Mouse (Mus musculus): Measurements from ENCODE around the gene Hpn. TPM values are rescaled to one million over a fixed set of nuclear protein-coding genes. Genes with fewer than 3 reads are reported as not detected.
A peak's percentile ranks its signal among the peaks of the same experiment; 100 is the strongest.

Gene Hpn
- total and polyA plus RNA-seq, 2 experiments from 2014 or later, result 0.48 to 0.61 TPM

DNA sequence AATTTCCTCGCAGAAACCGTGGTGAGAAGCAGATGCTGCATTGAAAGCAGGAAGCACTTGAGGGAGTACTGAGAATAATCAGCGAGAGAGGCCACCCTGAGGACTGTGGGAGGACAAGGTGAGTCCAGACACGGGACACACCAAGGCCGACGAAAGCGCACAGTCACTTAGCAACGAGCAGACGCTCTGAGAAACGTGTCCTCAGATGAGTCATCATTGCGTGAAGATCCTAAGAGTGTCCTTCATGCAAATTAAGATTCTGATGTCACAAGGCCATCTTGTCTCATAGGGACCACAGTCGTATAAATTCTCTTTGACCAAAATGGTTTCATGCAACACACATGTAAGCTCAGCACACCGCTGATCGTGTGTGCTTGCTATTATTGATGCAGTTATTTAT lies 14.3 kb downstream of the Hpn start:
- Histone ChIP-seq H3K4me3 (ENCODE audit: low read depth, low read length) (no peak overlapping the region), H3K36me3 (ENCODE audit: insufficient read depth) (no peaks in the 10 kb centered on the region), H3K4me1 (ENCODE audit: insufficient read depth) (no peaks in the 10 kb centered on the region), H3K9ac (no peak overlapping the region), H3K4me2 (ENCODE audit: low read depth) (no peak overlapping the region), H3K9me3 (ENCODE audit: low read length) (no peaks in the 10 kb centered on the region), H3K27ac (ENCODE audit: low read depth, low read length) (no peak overlapping the region), H3K27me3 (ENCODE audit: insufficient read depth, low read length) (no peaks in the 10 kb centered on the region)
- no peak for TF ChIP-seq CTCF (IDR thresholded peaks at IDR 0.05; ENCODE audit: low read depth)
- 85% methylated on average over 14 of the region's 14 CpGs for WGBS
- ATAC-seq, result no peak
- DNase-seq, result no peak

- Histone ChIP-seq H3K9ac (no peak overlapping the region), H3K4me2 (ENCODE audit: low read depth) (no peak overlapping the region), H3K4me3 (ENCODE audit: low read depth, low read length) (no peak overlapping the region), H3K27me3 (ENCODE audit: insufficient read depth, low read length) (no peaks in the 10 kb centered on the region), H3K9me3 (ENCODE audit: low read length) (no peaks in the 10 kb centered on the region), H3K36me3 (ENCODE audit: insufficient read depth) (no peaks in the 10 kb centered on the region), H3K27ac (ENCODE audit: low read depth, low read length) (no peak overlapping the region), H3K4me1 (ENCODE audit: insufficient read depth) (no peaks in the 10 kb centered on the region)
- 0 out of 2 replicates have a peak, but pooled peaks have one; percentile 14 for TF ChIP-seq CTCF (IDR thresholded peaks at IDR 0.05; ENCODE audit: low read depth)
- WGBS, result 88% methylated on average over 6 of the region's 6 CpGs
- DNase-seq (no peak), ATAC-seq (no peak)
These were observed 15.5 kb downstream of the Hpn start for GRCm38 (mm10) chr7:31099612-31099982.

- DNase-seq, result no peak
- WGBS, result 81% methylated on average over 22 of the region's 22 CpGs
- Histone ChIP-seq H3K36me3 (ENCODE audit: insufficient read depth) (no peaks in the 10 kb centered on the region), H3K4me1 (ENCODE audit: insufficient read depth) (no peaks in the 10 kb centered on the region), H3K9ac (no peak overlapping the region), H3K9me3 (ENCODE audit: low read length) (no peaks in the 10 kb centered on the region), H3K4me2 (ENCODE audit: low read depth) (no peak overlapping the region), H3K4me3 (ENCODE audit: low read depth, low read length) (no peak overlapping the region), H3K27ac (ENCODE audit: low read depth, low read length) (no peak overlapping the region), H3K27me3 (ENCODE audit: insufficient read depth, low read length) (no peaks in the 10 kb centered on the region)
- no peak for TF ChIP-seq CTCF (IDR thresholded peaks at IDR 0.05; ENCODE audit: low read depth)
- ATAC-seq, result no peak
These were observed 16.1 kb downstream of the Hpn start for GRCm38 (mm10) chr7:31098697-31099611.

GRCm38 (mm10) chr7:31097583-31098248 lies 17.4 kb downstream of the Hpn start:
- no peaks in the 10 kb centered on the region for H3K27me3 ChIP-seq (ENCODE audit: insufficient read depth, low read length)
- 43% methylated on average over 20 of the region's 20 CpGs for WGBS
- H3K27ac ChIP-seq (ENCODE audit: low read depth, low read length), result no peak overlapping the region
- H3K9me3 ChIP-seq (ENCODE audit: low read length), result no peaks in the 10 kb centered on the region
- peak; percentile 95 for TF ChIP-seq CTCF (IDR thresholded peaks at IDR 0.05; ENCODE audit: low read depth)
- H3K4me1 ChIP-seq (ENCODE audit: insufficient read depth), result no peaks in the 10 kb centered on the region
- DNase-seq (peak; percentile 91), ATAC-seq (peak; percentile 96)
- H3K36me3 ChIP-seq (ENCODE audit: insufficient read depth), result no peaks in the 10 kb centered on the region
- H3K4me3 ChIP-seq (ENCODE audit: low read depth, low read length), result peak overlapping the region; percentile 19
- H3K4me2 ChIP-seq (ENCODE audit: low read depth), result peak overlapping the region; percentile 37
- no peak overlapping the region for H3K9ac ChIP-seq

GRCm38 (mm10) chr7:31096892-31097564 lies 18.1 kb downstream of the Hpn start:
- no peaks in the 10 kb centered on the region for H3K36me3 ChIP-seq (ENCODE audit: insufficient read depth)
- H3K4me1 ChIP-seq (ENCODE audit: insufficient read depth), result no peaks in the 10 kb centered on the region
- DNase-seq (no peak), ATAC-seq (no peak)
- no peak overlapping the region for H3K9ac ChIP-seq
- no peaks in the 10 kb centered on the region for H3K27me3 ChIP-seq (ENCODE audit: insufficient read depth, low read length)
- H3K27ac ChIP-seq (ENCODE audit: low read depth, low read length), result no peak overlapping the region
- WGBS, result 75% methylated on average over 9 of the region's 9 CpGs
- no peak for TF ChIP-seq CTCF (IDR thresholded peaks at IDR 0.05; ENCODE audit: low read depth)
- no peak overlapping the region for H3K4me2 ChIP-seq (ENCODE audit: low read depth)
- H3K9me3 ChIP-seq (ENCODE audit: low read length), result no peaks in the 10 kb centered on the region
- no peak overlapping the region for H3K4me3 ChIP-seq (ENCODE audit: low read depth, low read length)

- Histone ChIP-seq H3K9me3 (ENCODE audit: low read length) (no peaks in the 10 kb centered on the region), H3K27ac (ENCODE audit: low read depth, low read length) (no peak overlapping the region), H3K9ac (no peak overlapping the region), H3K4me2 (ENCODE audit: low read depth) (no peak overlapping the region), H3K4me1 (ENCODE audit: insufficient read depth) (no peaks in the 10 kb centered on the region), H3K36me3 (ENCODE audit: insufficient read depth) (no peaks in the 10 kb centered on the region), H3K27me3 (ENCODE audit: insufficient read depth, low read length) (no peaks in the 10 kb centered on the region), H3K4me3 (ENCODE audit: low read depth, low read length) (no peak overlapping the region)
- peak; percentile 22; the same call in 1 of the 2 replicates for TF ChIP-seq CTCF (IDR thresholded peaks at IDR 0.05; ENCODE audit: low read depth)
- ATAC-seq (no peak), DNase-seq (no peak)
- WGBS, result 21% methylated on average over 12 of the region's 12 CpGs
These were observed 20.2 kb downstream of the Hpn start for GRCm38 (mm10) chr7:31094774-31095501.
